Mouse (Mus musculus) ovary, postnatal 36 days (tissue): ENCODE measurements around the gene Atp2b4.
"Not testable (repeated sequence)": the region's sequence is repeated elsewhere in the genome, so short reads cannot be mapped to it uniquely, and the experiment has no call there.

ENCODE experiments used
- DNase-seq: peaks from one replicate; pipeline ENCODE4 v3.0.0; 2022; ENCODE audit warnings: low spot score, mixed read lengths

Gene Atp2b4

DNA sequence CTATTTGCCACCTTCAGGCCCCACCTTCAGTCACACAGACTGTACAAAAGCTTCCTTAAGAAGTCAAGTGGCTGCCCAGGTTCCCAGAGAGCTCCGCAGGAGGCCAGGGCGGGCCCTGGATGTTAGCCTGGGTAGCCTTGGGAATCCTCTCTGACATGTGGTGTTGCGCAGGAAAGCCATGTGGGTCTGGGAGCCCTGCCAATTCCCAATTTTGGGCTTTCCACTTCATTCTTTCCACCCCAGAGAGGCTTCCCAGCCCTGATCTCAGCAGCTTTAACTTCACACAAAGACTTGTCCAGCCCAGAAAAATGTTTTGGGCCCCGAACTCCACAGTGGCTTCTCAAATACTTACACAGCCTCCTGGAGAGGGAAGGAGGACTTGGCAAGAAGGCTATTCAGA is 56.2 kb downstream of the Atp2b4 start:
- DNase-seq: peak; percentile 66

DNA sequence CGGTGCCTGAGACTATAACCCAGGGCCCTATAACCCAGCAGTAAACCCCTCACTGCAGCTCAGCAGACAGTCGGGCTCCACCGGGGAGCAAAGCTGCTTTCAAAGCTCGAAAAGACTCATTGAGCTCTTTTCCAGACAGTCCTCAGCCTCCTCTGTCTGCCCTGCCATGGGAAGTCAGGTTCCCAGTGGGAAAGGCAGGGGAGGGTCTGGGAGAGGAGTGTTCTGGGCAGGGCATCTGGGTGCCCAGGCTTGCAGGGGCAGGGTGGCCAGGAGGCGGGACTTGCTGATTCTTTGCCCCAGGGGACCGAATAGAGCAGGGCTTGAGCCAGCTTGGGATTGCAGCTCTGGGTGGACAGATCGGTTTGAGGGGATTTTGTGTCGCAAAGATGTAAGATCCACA is 58.3 kb downstream of the Atp2b4 start:
- no peak for DNase-seq

DNA sequence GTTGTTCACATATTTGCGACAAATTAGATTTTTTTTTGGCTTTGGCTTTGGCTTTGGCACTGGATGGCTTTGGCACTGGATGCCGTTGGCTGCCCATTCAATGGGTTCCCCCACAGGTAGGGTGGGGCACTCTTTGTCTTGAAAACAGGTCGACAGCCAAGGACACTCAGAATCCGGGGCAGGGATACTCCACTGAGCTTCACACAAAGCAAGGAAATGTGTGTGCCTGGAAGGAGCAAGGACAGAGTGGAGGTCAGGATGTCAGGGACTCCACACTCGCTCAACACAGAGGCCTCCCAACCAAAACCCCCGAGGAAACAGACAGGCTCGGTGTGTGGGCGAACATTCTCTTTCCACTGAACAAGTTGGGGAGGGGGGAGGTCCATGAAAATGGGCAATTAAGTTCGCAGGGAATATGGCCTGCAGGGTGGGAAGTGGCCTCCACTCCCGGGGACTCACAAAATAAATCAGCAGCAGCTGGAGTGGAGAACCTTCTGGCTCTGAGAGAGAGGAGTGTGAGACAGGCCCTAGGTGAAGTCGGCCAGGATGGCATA is 58.9 kb downstream of the Atp2b4 start:
- no peak for DNase-seq

DNA sequence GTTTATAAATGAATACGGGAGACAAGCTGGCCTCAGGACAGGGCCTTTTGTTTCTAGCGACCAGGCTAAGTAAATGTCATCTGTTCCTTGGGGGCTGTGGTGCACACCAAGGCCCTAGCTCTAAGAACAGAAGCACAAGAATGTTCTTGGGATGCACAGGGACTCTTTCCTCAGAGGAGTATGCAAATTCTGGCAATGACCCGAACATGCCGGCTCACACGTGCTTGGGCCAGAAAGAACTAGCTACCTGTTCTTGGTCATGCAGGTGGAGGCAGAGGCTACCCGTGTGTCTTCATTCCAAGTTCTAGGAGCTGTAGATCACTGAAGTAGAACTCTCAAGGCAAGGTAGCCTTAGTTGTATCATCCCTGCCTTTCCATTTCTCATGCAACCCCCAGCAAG is 59.7 kb downstream of the Atp2b4 start:
- DNase-seq: no peak

DNA sequence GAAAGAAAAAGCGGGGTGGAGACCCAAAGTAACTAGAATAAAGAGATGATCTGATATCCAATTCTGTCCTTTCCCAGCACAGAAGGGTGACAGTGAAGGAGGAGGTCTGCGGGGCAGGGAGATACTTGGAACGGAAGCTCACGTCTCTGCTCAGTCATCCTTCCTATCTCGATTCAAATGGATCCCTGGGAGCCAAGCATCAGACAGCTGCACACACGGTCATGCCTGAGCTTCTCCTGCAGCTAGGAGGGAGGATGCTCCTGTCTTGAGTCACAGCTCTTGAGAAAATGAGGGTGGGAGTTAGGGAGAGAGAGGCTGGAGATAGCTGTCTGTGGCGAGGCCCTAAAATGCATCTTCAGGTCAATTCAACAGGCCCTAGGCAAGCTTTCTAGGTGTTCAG is 64.2 kb downstream of the Atp2b4 start:
- no peak for DNase-seq

DNA sequence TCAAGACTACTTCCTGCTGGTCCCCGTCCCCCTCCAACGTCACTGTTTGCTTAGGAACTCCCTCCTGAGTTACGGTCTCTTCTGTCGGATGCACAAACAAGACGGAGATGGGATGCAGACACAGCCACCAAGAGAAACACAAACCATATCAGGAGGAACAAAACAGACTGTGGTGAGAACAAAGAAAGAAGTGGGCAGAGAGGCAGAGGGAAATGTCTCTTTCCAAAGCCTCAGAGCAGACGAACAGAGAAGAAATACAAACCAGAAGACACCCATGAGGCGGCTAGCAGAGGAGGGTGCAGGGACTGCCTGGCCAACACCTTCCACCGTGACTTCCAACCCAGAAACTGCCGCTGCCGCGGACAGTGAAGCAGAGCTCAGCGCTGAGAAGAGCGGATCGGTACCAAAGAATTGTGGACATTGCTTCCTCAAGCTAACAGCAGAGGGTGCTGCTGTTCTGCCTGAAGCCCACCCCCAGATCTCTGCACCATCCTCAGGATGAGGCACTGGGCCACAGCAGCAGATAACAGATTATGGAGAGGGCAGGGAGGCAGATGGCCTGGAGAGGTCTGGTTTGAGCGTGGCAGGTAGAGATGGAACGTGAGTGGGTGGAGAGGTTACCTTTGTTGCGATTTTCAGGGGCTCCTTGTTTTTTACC is 64.7 kb downstream of the Atp2b4 start:
- DNase-seq: peak; percentile 56

DNA sequence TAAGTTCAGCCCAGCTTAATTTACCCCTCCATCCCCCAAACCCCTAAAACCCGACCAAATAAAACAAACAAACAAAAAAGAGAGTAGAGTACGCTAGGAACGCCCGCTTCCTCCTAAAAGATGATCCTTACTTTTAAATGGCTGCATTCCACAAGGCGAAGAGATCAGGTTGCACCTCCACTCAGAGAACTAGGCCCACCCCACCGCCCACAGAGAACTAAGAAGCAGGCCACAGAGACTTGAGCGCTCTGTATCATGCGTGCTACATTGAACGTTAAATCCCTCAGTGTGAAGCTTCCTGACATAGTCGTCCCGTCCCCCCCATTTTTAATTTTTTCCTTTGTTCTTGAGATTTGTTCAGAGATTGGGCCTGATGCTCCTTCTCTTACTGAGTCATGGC is 68.0 kb downstream of the Atp2b4 start:
- DNase-seq: no peak

DNA sequence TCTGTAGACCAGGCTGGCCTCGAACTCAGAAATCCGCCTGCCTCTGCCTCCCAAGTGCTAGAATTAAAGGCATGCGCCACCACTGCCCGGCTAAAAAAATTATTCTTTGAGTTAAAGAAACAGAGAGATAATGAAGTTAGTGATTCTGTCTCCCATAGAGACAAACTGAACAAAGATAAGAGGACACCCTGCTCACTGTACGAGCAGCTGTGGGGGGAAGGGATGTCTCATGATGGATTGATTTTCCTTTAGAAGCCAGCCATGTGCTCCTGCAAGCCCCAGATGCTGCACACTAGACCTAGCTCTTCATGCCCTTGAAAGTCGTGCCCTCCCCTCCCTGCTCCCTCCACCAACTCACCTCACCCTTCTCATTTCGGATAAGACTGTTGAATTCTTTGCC is 72.5 kb downstream of the Atp2b4 start:
- DNase-seq: no peak

DNA sequence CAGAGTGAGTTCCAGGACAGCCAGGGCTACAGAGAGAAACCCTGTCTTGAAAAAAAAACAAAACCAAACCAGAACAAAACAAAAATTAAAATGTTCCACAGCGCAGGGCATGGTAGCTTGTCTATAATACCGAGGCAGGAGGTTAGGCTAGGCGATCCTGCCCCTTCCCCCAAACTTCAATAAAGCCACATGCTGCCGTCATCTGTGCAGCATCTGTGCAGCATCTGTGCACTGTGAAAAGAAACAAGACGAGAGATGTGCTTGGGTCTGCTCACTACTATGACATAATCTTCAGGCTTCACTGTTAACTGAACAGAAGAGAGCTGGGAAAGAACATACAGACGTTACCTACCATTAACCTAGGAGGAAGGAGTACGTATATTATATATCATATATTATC is 80.5 kb downstream of the Atp2b4 start:
- DNase-seq: no peak

DNA sequence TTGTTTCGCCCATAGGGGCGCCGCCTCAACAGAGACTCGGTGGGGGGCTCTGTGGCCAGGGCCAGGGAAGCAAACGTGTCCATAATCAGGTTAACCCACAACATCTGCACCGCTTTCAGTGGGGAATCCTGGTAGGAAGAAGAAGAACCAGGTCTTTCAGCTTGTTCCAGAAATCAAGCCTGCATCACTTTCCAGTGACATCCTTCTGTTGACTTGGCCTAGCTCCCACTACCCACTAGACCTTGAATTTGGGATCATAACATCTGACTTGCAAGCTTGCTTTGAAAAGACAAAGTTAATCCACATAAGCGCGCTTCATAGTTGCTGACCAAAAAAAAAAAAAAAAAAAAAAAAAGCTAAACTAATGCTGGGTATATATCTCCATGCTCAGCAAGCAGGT is 82.1 kb downstream of the Atp2b4 start:
- no peak for DNase-seq

DNA sequence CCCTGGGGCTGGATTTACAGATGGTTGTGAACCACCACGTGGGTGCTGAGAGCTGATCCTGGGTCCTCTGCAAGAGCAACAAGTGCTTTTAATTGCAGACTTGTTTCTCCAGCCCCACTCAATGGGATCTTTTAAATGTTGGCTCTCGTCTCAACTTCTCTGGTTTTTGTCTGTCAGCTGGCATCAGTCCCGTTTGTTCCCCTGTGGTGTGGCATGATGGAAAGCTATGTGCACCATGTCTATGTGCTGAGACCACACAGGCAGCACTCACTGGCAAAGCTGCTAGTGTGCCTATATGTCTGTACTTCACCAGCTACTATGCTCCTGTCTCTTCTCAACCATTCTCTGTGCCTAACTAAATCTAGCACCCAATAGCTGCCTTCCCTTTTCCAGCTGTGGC is 82.5 kb downstream of the Atp2b4 start:
- no peak for DNase-seq

DNA sequence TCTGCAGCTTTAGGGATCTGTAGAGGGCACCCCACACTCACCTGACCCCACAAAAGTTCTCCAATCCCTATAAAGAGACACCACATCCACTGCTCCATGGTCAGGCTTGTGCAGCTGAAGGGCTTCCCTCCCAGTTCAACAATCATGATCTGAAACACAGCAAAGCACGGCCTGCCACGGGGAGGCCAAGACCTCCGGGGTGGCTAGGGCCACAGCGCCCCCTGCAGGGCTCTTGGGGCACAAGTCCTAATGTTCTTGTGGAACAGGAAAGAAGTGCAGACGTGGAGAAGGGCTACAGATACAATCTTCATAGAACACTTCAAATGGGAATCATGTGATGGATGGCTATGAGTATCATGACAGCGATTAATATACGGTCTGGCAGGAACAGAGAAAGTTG is 84.4 kb downstream of the Atp2b4 start:
- peak; percentile 53 for DNase-seq

DNA sequence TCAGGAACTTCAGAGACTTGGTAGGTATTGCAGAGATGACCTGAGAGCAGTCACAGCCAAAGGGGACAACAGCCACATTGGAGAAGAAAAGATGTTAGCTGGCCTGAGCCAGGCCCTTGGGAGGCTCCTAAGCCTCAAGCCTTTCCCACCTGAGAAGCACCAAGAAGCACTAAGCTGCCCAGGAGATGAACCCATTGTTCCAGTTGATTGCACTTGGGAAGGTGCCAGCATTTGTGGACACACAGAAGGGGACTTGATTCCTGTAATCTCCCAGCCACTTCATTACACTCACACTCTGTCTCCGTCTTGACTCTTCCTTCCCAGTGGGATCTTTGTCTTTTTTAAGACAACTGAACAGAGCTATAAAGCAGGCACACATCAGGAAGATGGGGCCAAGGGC is 85.7 kb downstream of the Atp2b4 start:
- DNase-seq: no peak

DNA sequence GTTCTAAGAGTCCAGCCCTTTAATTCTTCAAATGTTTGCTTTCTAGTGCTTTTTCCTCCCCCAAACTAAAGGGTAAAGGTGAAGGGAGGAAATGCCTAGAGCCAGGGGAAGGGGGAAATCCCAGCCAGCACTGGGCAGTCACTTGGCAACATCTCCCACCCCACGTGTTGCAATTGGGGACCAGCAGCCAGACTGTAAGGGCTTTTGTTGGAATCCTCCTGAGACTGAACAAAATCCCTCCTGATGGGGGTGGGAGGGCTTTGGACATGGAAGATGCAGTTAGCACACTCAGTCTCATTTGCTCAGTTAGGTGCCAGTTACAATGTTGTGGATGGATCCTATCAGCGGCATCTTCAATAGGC is 87.9 kb downstream of the Atp2b4 start:
- DNase-seq: peak; percentile 39

DNA sequence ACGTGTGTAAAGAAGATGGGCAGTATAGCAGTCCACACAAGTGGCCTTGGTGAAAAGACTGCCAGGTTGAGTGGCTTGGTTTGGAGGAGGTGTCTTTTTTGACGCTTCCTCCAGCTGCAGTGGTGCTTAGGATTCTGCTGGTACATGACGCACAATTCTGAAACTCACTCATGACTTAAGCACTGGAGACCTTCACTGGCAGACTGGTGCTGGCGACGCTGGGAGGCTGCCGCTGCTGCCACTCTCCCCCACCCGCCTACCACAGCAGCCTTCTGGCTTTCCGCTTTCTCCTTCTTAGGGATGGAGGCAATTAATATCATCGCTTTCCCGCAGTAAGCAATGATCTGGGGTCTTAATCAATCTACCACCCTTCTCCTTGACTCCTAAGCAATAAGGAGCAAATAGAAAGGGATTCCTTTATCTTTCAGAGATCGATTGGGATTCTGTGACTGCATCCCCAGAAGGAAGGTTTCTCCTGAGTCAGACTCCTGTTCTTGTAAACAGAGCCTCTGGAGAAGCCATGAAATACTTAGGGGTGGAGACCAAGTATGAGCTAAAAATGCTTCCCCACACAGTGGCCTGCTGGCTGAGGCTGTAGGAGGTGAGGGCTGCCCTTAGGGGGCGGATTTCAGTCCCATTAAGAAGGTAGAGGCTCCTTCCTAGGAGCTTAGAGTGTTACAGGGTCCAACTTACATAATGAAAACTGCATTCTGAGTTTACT is 88.4 kb downstream of the Atp2b4 start:
- DNase-seq: no peak

DNA sequence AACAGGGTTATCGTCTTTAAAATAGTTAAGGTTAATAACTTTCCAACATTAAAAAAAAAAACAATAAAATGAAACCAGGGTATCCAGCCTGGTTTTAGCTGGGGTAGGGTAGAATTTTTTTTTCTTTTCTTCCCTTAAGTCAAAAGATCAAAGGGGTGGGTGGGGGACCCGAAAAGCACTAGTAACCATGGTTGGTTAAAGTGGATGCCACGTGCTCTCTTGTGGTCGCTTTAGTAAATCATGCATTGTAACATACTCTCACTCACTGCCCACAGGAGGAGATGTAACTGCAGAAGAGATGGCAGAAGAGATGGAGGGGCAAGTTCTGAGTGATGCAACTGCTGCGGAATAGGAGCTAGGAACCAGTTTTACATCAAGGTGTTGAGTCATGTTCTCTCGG is 89.5 kb downstream of the Atp2b4 start:
- no peak for DNase-seq

DNA sequence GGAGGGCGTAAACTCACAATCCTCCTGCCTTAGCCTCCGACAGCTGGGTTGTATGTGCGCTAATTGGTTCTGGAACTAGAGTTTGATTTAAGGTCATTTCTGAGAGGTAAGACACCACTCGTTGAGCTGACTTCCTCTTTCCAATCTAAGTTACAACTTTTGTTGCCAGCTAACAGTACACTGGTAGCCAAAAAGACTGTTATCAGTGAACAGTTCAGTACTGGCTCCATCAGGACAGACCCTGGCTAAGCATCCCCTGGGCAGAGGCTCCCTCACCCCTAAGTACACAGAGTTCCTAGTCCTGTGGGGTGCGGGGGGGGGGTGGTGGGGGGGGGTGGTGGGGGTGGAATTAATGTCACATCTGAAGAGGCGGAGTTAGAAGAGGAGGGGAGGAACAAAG is 89.9 kb downstream of the Atp2b4 start:
- no peak for DNase-seq

DNA sequence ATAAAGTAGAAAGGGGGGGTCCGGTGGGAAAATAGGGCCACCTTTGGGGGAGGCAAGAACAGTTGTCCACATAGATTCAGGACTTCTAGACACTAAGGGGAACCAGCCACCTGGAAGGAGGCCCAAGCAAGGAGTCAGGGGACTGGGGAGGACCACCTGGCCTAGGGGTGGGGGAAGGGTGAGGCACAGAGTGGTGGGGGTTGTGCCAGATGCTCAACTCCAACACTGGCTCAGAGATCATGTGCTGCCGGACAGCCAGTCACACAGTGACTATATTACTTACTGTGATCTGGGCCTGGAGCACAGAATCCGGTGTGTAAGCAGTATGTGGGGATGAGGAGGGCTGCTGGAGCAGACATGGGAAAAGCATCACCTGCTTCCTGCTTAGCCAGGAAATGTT is 91.5 kb downstream of the Atp2b4 start:
- no peak for DNase-seq

DNA sequence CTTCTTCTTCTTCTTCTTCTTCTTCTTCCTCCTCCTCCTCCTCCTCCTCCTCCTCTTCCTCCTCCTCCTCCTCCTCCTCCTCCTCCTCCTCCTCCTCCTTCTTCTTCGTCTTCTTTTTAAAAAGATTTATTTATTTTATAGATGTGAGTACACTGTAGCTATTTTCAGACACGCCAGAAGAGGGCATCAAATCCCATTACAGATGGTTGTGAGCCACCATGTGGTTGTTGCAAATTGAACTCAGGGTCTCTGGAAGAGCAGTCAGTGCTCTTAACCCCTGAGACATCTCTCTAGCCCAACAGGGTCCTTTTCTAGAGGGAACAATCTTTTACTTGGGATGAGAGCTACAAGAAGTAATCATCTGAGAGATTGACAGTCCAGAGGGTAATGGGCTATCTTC is 99.0 kb downstream of the Atp2b4 start:
- DNase-seq: not testable (repeated sequence)

DNA sequence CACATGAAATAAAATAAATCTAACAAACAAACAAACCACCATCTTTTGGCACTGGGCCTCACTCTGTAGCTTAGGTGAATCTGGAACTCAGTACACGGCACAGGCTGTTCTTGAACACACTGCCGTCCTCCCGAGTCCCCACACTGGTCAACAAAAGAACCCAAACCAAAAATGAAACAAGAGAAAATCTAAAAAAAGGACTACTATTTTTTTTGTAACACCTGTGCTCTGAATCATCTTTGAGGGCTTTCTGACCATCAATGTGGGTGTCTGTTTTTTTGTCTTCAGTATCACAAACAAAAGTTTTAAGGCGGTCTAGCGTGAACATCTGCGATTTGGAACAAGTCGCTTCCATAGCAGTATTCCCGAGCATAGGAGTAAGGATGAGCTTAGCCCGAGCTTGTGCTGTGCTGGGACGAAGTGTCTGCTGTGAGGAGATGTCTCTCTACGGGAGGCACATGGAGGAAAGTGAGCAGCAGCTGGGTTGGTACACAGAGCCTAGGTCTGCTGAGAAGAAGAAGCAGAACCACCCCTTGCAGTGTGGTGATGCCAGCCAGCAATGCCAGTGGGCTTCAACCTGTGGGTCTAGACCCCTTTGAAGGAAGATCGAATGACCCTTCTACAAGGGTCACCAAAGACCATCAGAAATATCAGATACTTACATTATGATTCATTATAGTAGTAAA is 102.8 kb downstream of the Atp2b4 start:
- no peak for DNase-seq

DNA sequence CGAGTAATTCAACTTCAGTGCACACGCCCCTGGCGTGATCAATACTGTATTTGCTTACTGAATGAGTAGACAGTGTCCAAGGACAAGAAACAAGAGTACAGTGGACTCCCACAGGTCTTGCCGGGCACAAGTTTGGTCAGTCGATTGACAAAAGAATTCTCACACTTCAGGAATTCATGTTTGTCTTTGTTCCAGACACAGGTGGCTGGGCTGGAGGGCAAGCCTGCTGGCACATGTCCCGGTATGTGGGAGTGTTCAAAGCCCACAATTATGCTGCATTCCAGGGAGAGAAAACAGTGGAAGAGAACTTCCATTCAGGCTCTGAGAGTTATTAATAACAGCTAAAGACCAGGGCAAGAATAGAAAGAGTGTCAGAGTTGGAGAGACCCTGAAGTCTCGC is 104.9 kb downstream of the Atp2b4 start:
- peak; percentile 72 for DNase-seq

DNA sequence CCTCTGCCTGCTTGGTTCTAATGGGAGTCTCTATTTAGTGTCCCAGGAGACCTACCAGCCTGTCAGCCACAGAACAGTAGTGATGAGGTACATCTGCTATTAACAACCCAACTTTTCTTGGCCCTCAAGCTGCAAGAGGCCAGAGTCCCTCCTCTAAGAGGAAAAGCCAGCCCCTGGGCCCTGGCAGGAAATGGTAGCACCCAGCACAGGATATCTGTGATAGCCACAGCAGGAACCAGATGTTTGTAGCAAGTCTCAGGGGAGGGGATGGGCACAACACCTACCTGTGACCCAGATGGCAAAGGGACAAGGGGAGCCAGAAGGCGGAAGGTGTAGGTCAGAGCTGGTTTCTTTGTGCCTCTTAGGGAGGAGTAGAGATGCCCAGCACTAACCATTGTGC is 106.0 kb downstream of the Atp2b4 start:
- DNase-seq: no peak

DNA sequence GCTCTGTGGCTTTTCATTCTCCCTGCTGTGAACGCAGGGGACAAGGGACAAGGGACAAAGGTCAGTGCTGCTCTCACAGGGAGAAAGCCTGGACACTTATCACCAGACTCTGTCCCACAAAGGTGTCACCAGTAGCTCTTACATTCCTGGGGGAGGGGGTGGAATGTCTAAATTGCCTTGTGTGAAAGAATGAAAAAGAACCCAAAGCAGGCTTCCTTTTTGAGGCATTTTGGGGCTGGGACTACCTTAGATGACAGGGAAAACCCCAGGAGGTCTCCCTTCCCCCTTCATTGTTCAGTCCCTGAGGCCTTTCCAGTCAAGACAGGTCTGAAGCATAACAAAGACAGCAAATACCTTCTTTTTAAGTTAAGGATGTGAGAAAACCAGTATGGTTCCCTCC is 106.5 kb downstream of the Atp2b4 start:
- DNase-seq: no peak
